Mouse (Mus musculus) embryonic facial prominence, embryonic 11.5 days (tissue): ENCODE measurements around the gene Dnmt3l. TPM values are rescaled to one million over a fixed set of nuclear protein-coding genes. Genes with fewer than 3 reads are reported as not detected.
"Not testable (repeated sequence)": the region's sequence is repeated elsewhere in the genome, so short reads cannot be mapped to it uniquely, and the experiment has no call there.

Source experiments
- ATAC-seq: fragments of 200-750 bp; cut with Nextera tagmentation; replicated peaks from 2 replicates; pipeline ENCODE4 v1.8.0; 2017; ENCODE audit warnings: low read depth; ENCODE audit not compliant: insufficient number of reproducible peaks, low FRiP score, low TSS enrichment
- DNase-seq: peaks from one replicate; pipeline ENCODE4 v3.0.0-alpha.2; 2015; ENCODE audit warnings: low spot score
- H3K27ac ChIP-seq: fragments of 300-500 bp; sonication (generic); replicated peaks from 2 replicates; pipeline ENCODE4 v1.5.1; 2014; ENCODE audit warnings: mild to moderate bottlenecking, low read depth, low read length, control low read depth
- H3K27me3 ChIP-seq: fragments of 300-500 bp; sonication (generic); 2 replicates; pipeline ENCODE4 v1.6.1; 2014; ENCODE audit warnings: mild to moderate bottlenecking, low read length, moderate library complexity, mixed read lengths; ENCODE audit not compliant: control insufficient read depth, insufficient read depth
- H3K36me3 ChIP-seq: fragments of 300-500 bp; sonication (generic); replicated peaks from 2 replicates; pipeline ENCODE4 v1.6.1; 2014; ENCODE audit warnings: low read depth, mild to moderate bottlenecking, low read length, moderate library complexity, mixed read lengths; ENCODE audit not compliant: control insufficient read depth, insufficient read depth
- H3K4me1 ChIP-seq: fragments of 300-500 bp; sonication (generic); 2 replicates; pipeline ENCODE4 v1.6.1; 2014; ENCODE audit warnings: low read length, mixed read lengths; ENCODE audit not compliant: control insufficient read depth, insufficient read depth
- H3K4me2 ChIP-seq: fragments of 300-500 bp; sonication (generic); 2 replicates; pipeline ENCODE4 v1.6.1; 2014; ENCODE audit warnings: low read depth, mild to moderate bottlenecking, control low read depth, low read length, moderate library complexity
- H3K4me3 ChIP-seq: fragments of 300-500 bp; sonication (generic); 2 replicates; pipeline ENCODE4 v1.5.1; 2014; ENCODE audit warnings: low read depth, low read length, control low read depth
- H3K9ac ChIP-seq: fragments of 300-500 bp; sonication (generic); replicated peaks from 2 replicates; pipeline ENCODE4 v1.6.1; 2014; ENCODE audit warnings: mild to moderate bottlenecking, control low read depth, low read length
- H3K9me3 ChIP-seq: fragments of 300-500 bp; sonication (generic); replicated peaks from 2 replicates; pipeline ENCODE4 v1.6.1; 2016; ENCODE audit warnings: mild to moderate bottlenecking, low read length, inconsistent platforms, mixed read lengths; ENCODE audit not compliant: control insufficient read depth
- WGBS: fragments of 180-500 bp; shearing (Covaris S2); extraction: QIAGEN DNeasy Blood & Tissue Kit; methylation state at CpG from one replicate; pipeline ENCODE4 v1.1.7; 2014; 5-methylcytosine and 5-hydroxymethylcytosine counted together
- polyA plus RNA-seq: library from polyadenylated mRNA; unstranded; fragments of >200 nt; fragmentation: Nextera tagmentation; extraction: Ambion mirVana; gene quantifications from 2 replicates; pipeline ENCODE4 v1.2.1, GENCODE M21; 2014

Gene Dnmt3l
- polyA plus RNA-seq, 1 experiment from 2014 or later: not detected

DNA sequence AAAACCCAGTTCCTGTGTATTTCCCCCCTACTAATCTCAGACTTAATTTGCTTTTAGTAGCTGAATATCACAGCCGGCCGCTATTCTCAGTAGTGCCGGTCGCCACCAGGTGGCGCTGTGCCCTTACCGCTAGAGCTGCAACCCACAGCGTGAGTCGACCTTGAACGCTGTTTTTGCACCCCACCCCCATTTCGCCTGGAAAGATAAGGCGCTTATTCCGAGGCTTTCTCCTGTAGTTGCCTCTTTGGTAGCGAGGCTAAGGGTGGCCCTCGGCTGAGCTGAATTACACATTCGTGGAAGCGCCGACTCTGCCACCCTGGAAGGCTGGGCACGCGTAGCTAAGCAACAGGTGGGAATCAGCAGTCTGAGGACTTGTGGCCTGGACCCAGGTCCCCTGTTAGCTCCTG is 22.9 kb upstream of the Dnmt3l start:
- Histone ChIP-seq H3K36me3 (no peaks in the 10 kb centered on the region), H3K9me3 (no peaks in the 10 kb centered on the region), H3K4me1 (no peaks in the 10 kb centered on the region), H3K9ac (0 out of 2 replicates have a peak overlapping the region, but pooled peaks have one; percentile 26), H3K4me3 (peak overlapping the region; percentile 11; the same call in 1 of the 2 replicates), H3K27me3 (no peaks in the 10 kb centered on the region), H3K4me2 (peak overlapping the region; percentile 38), H3K27ac (no peak overlapping the region)
- WGBS: 15% methylated on average over 19 of the region's 19 CpGs
- peak; percentile 90 for DNase-seq
- ATAC-seq: peak; percentile 67; the same call in 1 of the 2 replicates

DNA sequence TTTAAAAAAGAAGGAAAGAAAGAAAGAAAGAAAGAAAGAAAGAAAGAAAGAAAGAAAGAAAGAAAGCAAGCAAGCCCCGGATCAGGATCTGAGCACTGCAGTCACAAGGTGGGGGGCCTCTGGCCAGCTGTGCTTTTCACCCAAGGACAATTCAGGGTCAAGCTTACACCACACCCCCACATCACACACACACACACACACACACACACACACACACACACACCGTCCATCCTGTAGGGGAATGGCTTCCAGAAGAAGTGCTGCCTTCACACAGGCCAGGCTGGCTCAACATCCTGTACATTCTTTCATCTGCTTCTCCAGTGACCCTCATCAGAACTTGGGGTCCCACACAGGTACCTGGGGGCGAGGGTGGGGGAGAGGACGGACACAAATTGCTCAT is 22.5 kb upstream of the Dnmt3l start:
- no peaks in the 10 kb centered on the region for H3K27me3 ChIP-seq
- H3K4me2 ChIP-seq: no peak overlapping the region
- ATAC-seq: peak; percentile 62; the same call in 1 of the 2 replicates
- H3K36me3 ChIP-seq: no peaks in the 10 kb centered on the region
- WGBS: 78% methylated on average over 4 of the region's 4 CpGs
- H3K4me1 ChIP-seq: no peaks in the 10 kb centered on the region
- no peaks in the 10 kb centered on the region for H3K9me3 ChIP-seq
- DNase-seq: no peak
- H3K27ac ChIP-seq: no peak overlapping the region
- H3K9ac ChIP-seq: no peak overlapping the region
- no peak overlapping the region; the same call in 1 of the 2 replicates for H3K4me3 ChIP-seq

DNA sequence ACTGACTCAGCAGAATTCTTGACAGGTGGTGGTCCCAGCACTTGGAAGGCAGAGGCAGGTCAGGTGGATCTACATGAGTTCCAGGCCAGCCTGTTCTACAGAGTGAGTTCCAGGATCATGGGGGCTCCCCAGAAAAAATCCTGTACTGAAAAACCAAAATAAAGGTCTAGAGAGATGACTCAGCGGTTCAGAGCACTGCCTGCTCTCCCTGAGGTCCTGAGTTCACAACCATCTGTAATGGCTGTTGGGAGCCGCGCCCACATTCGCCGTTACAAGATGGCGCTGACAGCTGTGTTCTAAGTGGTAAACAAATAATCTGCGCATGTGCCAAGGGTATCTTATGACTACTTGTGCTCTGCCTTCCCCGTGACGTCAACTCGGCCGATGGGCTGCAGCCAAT is 21.8 kb upstream of the Dnmt3l start:
- H3K36me3 ChIP-seq, H3K4me3 ChIP-seq, H3K4me1 ChIP-seq, ATAC-seq, H3K9ac ChIP-seq, H3K27ac ChIP-seq, DNase-seq, H3K4me2 ChIP-seq, H3K27me3 ChIP-seq, H3K9me3 ChIP-seq: not testable (repeated sequence)
- 96% methylated on average over 6 of the region's 11 CpGs for WGBS

DNA sequence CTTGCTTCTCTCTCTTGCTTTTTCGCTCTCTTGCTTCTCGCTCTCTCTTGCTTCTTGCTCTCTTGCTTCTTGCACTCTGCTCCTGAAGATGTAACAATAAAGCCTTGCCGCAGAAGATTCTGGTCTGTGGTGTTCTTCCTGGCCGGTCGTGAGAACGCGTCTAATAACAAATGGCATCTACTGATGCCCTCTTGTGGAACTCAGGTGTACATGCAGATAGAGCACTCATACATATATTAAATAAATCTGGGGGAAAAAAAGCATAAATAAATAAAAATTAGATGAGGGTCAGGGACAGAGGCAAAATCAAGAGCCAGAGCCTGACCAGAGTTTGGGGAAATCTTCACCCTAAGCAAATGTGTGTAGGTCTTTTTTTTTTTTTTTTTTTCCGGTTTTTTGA is 16.3 kb upstream of the Dnmt3l start:
- DNase-seq, H3K27me3 ChIP-seq, H3K4me1 ChIP-seq, H3K4me3 ChIP-seq, H3K36me3 ChIP-seq, ATAC-seq, H3K27ac ChIP-seq, H3K9me3 ChIP-seq, H3K4me2 ChIP-seq, H3K9ac ChIP-seq: not testable (repeated sequence)
- WGBS: 75% methylated on average over 6 of the region's 8 CpGs

DNA sequence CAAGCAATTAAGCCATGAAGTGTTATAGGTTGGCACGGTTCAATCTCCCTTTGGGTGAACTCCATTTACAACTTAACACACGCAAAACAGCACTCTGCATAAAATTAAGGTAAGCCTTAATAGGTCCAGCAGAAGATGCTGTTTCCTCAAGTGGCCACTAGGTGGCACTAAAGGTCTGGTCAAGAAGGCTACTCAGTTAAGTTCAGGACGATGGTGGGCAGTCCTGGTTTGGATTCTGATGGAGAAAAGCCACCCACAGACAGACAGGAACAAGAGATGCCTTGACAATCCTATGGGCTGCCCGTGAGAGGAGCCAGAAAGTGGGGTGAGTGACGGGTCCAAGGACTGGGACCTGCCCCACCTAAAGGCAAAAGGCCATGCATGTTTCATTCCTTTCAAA is 13.6 kb upstream of the Dnmt3l start:
- WGBS: 8% methylated on average over 5 of the region's 5 CpGs
- DNase-seq (peak; percentile 89), ATAC-seq (peak; percentile 72; the same call in 1 of the 2 replicates)
- no peak overlapping the region for H3K4me2 ChIP-seq
- no peak overlapping the region for H3K9ac ChIP-seq
- H3K4me3 ChIP-seq: no peak overlapping the region
- H3K27ac ChIP-seq: no peak overlapping the region
- H3K36me3 ChIP-seq: no peaks in the 10 kb centered on the region
- no peaks in the 10 kb centered on the region; the same call in 1 of the 2 replicates for H3K27me3 ChIP-seq
- no peaks in the 10 kb centered on the region for H3K4me1 ChIP-seq
- no peaks in the 10 kb centered on the region for H3K9me3 ChIP-seq

DNA sequence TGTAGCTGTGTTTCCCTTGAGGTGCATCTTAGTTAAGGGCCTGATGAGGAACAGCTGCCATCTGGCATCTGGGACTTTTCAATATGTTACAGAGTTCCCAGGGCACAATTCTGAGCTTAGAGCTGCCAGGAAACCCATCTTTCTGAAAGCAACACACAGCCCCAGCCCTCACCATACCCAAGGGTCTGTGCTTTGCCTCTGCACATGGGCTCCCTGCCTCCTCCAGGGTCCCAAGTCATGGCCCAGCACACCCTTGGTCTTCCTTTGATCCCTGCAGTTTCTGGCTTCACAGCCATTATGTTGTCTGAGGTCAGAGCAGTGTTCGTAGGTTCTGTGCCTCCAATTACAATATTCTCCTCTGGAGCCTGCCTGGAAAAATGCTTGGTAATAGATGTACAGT is 12.7 kb upstream of the Dnmt3l start:
- H3K36me3 ChIP-seq: no peaks in the 10 kb centered on the region
- no peaks in the 10 kb centered on the region for H3K4me1 ChIP-seq
- H3K4me3 ChIP-seq: no peak overlapping the region
- H3K9ac ChIP-seq: no peak overlapping the region
- no peak for DNase-seq
- H3K27ac ChIP-seq: no peak overlapping the region
- no peak overlapping the region for H3K4me2 ChIP-seq
- ATAC-seq: no peak
- no peaks in the 10 kb centered on the region for H3K9me3 ChIP-seq
- WGBS: 79% methylated on average over 1 of the region's 1 CpGs
- no peaks in the 10 kb centered on the region; the same call in 1 of the 2 replicates for H3K27me3 ChIP-seq

DNA sequence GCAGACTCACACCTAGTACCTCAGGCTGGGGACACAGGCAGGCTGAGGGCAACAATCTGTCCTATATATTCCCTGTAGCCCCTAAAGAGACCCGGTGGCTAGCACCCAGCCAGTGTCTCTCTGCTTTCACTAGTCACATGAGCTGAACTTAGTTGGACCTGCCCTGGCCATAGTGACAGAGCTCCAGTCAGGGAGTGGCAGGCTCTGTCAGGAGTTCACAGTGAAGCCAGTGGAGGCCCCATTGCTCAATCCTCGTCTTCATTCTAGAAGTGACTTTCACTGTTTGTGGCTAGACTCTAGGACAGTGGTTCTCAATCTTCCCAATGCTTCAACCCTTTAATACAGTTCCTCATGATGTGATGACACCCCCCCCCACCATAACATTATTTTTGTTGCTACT is 9.8 kb upstream of the Dnmt3l start:
- DNase-seq (no peak), ATAC-seq (no peak)
- Histone ChIP-seq H3K4me1 (no peaks in the 10 kb centered on the region), H3K9me3 (no peaks in the 10 kb centered on the region), H3K4me3 (no peak overlapping the region), H3K9ac (no peak overlapping the region), H3K4me2 (no peak overlapping the region), H3K27ac (no peak overlapping the region), H3K27me3 (no peaks in the 10 kb centered on the region; the same call in 1 of the 2 replicates), H3K36me3 (no peaks in the 10 kb centered on the region)
- WGBS: 85% methylated on average over 2 of the region's 2 CpGs

DNA sequence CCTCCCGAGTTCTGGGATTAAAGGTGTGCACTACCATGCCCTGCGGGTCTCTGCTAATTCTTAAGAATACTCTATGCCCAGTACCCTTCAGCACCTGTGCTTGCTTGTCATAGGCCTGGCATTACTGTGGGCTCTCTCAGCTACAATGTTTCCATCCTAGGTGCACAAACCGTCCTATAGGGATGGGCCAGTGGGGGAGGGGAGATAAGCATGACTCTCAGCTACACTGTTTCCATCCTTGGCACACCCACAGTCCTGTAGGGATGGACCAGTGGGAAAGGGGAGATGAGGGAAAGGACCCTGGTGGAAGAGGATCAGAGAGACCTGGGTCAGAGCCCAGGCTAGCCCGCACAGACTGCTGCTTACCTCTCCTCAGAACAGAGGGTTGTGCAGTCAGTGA is 4.6 kb upstream of the Dnmt3l start:
- 79% methylated on average over 4 of the region's 4 CpGs for WGBS
- Histone ChIP-seq H3K9ac (no peak overlapping the region), H3K4me2 (no peak overlapping the region), H3K4me1 (no peaks in the 10 kb centered on the region), H3K9me3 (no peaks in the 10 kb centered on the region), H3K27me3 (no peaks in the 10 kb centered on the region), H3K27ac (no peak overlapping the region), H3K4me3 (no peak overlapping the region), H3K36me3 (no peaks in the 10 kb centered on the region)
- ATAC-seq: no peak
- no peak for DNase-seq
